Mouse (Mus musculus) testis, adult 2 months (tissue): ENCODE data around the gene Sptb.

ENCODE experiments used
- CTCF ChIP-seq: fragments of 200-500 bp; IDR thresholded peaks from 2 replicates; pipeline ENCODE4 v1.5.1; 2012; ENCODE audit warnings: low read depth, mild to moderate bottlenecking, inconsistent platforms, low read length, moderate library complexity; ENCODE audit not compliant: control insufficient read depth, insufficient read depth, insufficient replicate concordance
- POLR2A ChIP-seq: fragments of 200-500 bp; IDR thresholded peaks from 2 replicates; pipeline ENCODE4 v1.6.1; 2012; ENCODE audit warnings: low read depth, mild to moderate bottlenecking, inconsistent platforms, low read length, moderate library complexity; ENCODE audit not compliant: control insufficient read depth

GRCm38 (mm10) chr12:76589531-76589930 is 120.8 kb downstream of the Sptb start:
- TF ChIP-seq CTCF (no peak), POLR2A (no peak)
